Mouse (Mus musculus) cortical plate, adult 2 months (tissue): ENCODE measurements at regions not wholly inside any gene's neighbourhood (a gene's known extent, or its start where the extent isn't known, plus 50 kb on each side); places are given as distances from the start of the nearest gene placed in this dataset.
A peak's percentile ranks its signal among the peaks of the same experiment; 100 is the strongest.

Source experiments
- CTCF ChIP-seq: fragments of 200-500 bp; IDR thresholded peaks from 2 replicates; pipeline ENCODE4 v1.5.1; 2011; ENCODE audit warnings: mild to moderate bottlenecking, control low read depth, low read length; ENCODE audit not compliant: insufficient read depth; ENCODE audit errors: extremely low read depth
- POLR2A ChIP-seq: fragments of 200-500 bp; IDR thresholded peaks from 2 replicates; pipeline ENCODE4 v1.6.1; 2011; ENCODE audit warnings: mild to moderate bottlenecking, low read length, control low read depth; ENCODE audit not compliant: insufficient read depth; ENCODE audit errors: extremely low read depth

GRCm38 (mm10) chr1:77589423-77589822, 74.5 kb upstream of the Epha4 start:
- TF ChIP-seq CTCF (peak; percentile 16; the same call in 1 of the 2 replicates), POLR2A (no peak)
